Mouse (Mus musculus) Patski (cell line): ENCODE results near the gene Pxn. TPM values are rescaled to one million over a fixed set of nuclear protein-coding genes. Genes with fewer than 3 reads are reported as not detected.

Experiments used
- ATAC-seq: fragments of 100-300 bp; one replicate; pipeline ENCODE4 v1.8.0; 2021
- CTCF ChIA-PET: fragments of 350-600 bp; sonication (Branson Sonifier 250); formaldehyde crosslinking; loops from one replicate; lab custom pipeline; 2022; ENCODE audit warnings: inconsistent platforms; lab: Charles Lee
- POLR2A ChIA-PET: fragments of 350-600 bp; sonication (Branson Sonifier 250); formaldehyde crosslinking; loops from one replicate; lab custom pipeline; 2022; ENCODE audit warnings: antibody characterized with exemption, inconsistent platforms; lab: Charles Lee
- DNase-seq: peaks from one replicate; pipeline ENCODE4 v3.0.0-alpha.2; 2011; ENCODE audit warnings: low read depth, low spot score
- H3K27me3 ChIP-seq: fragments of 371-371 bp; one replicate; pipeline ENCODE4 v1.5.1; 2021
- CTCF ChIP-seq: fragments of 100-300 bp; IDR thresholded peaks from one replicate; pipeline ENCODE4 v1.5.1; 2021
- in situ Hi-C: fragments of 300-500 bp; cut with MboI; formaldehyde crosslinking; loops from 3 replicates; pipeline ENCODE4 v1.11.1; 2018; ENCODE audit warnings: low pct_unique_long_range_greater_than_20kb, mixed read lengths
- polyA plus RNA-seq: library from polyadenylated mRNA; unstranded; gene quantifications from one replicate; pipeline ENCODE4 v1.2.3, GENCODE M21; 2021

Gene Pxn
- polyA plus RNA-seq, 1 experiment from 2014 or later, result 136 TPM

DNA sequence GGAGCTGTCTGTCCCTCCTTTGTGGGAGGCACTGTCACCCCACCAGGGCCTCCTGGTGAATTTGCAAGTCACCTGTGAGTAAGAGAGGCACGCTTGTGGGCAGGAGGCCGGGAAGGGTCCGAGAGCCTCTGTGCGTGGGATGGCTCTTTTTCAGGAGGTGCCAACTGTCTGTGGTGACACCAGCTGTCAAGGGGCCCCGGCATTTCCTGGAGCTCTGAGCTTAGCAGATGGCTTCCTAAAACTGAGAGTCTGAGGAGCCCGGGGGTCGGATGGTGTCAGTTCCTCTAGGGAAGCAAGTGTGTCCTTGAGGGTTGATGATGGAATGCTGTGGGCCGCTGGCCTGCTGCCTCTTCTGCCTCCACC is 24.0 kb downstream of the Pxn start:
- DNase-seq, result no peak

DNA sequence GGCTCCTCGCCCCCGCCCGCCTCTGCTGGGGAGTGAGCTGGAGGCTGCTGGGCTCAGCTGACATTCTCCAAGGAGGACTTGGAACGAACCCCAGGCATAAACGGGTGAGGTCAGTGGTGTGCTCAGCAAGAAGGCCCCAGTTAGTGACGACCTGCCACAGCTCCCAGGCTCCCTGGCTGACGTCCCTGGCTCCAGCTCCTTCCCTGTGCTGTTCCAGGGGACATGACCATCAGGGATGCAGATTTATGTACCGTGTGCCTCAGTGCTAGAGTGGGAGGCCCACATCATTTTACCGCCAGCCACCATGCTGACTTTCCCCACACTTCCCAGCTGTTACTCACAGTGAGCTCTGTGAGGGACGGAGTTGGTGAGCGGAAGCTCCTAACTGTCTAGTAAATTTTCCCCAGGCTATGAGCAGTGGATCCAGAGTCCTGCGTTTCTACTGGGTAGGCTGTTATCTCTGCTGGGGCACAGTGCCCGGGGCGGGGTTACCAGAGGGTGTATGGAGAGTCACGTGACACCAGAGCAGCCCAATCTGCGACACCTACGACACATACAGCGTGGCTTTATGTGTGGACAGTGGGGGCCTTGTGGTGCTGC is 25.3 kb downstream of the Pxn start:
- ChIA-PET POLR2A (interaction anchor here (1.2 kb wide), 1 partner anchor 12 kb away, joined by 4 read pairs; no protein-coding TSS in a partner anchor), CTCF (interaction anchor here (0.8 to 5.8 kb wide), 3 partner anchors 12 to 23 kb away, joined by 3 to 21 read pairs (median 3); no protein-coding TSS in a partner anchor)
- DNase-seq, result no peak
- no peak for ATAC-seq
- no peaks in the 10 kb centered on the region for H3K27me3 ChIP-seq
- in situ Hi-C loops, result no loop called here
- TF ChIP-seq CTCF, result no peak

More for the DNA sequence above, 24.0 kb downstream of the Pxn start:
- no peaks in the 10 kb centered on the region for H3K27me3 ChIP-seq
- TF ChIP-seq CTCF, result no peak
- no peak for ATAC-seq
- in situ Hi-C loops, result no loop called here
- POLR2A ChIA-PET, result interaction anchor here (1.1 kb wide), 1 partner anchor 39 kb away, joined by 3 read pairs; no protein-coding TSS in a partner anchor
- CTCF ChIA-PET, result interaction anchor here (5.8 kb wide), 1 partner anchor 21 kb away, joined by 21 read pairs; no protein-coding TSS in a partner anchor

- peak; percentile 17 for ATAC-seq
- TF ChIP-seq CTCF, result no peak
- ChIA-PET CTCF (interaction anchor here (0.8 to 11.0 kb wide), 2 partner anchors 9 to 28 kb away, joined by 3 to 160 read pairs; partner anchors contain the start of gene Pxn), POLR2A (interaction anchor here (1.2 to 2.8 kb wide), 3 partner anchors 12 to 25 kb away, joined by 3 to 19 read pairs (median 5); no protein-coding TSS in a partner anchor)
- DNase-seq, result no peak
- no peaks in the 10 kb centered on the region for H3K27me3 ChIP-seq
- in situ Hi-C loops, result no loop called here
These were observed 27.8 kb downstream of the Pxn start for GRCm38 (mm10) chr5:115534290-115534731.

DNA sequence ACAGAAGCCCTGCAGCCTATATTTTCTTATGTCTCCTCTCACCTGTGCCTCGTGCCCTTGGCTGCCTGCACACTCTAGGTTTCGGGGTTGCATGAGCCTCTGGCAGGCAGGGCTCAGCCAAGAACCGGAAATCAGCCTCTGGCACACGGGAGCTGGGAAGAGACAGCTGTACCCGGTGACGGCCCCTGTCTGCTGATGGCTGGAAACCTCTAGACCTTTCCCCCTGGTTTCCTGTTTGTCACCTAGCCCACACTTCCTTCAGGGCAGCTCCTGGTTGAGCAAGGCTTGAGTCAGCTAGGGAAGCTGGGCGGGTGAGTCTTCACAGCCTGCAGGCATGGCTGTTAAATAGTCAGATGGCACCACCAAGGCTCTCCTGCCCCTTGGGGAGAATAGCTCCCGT is 28.4 kb downstream of the Pxn start:
- ChIA-PET POLR2A (interaction anchor here (1.1 to 2.8 kb wide), 4 partner anchors 13 to 30 kb away, joined by 3 to 19 read pairs (median 4); no protein-coding TSS in a partner anchor), CTCF (interaction anchor here (0.8 to 11.0 kb wide), 2 partner anchors 8 to 29 kb away, joined by 3 to 160 read pairs; partner anchors contain the start of gene Pxn)

GRCm38 (mm10) chr5:115535635-115536034 is 29.2 kb downstream of the Pxn start:
- CTCF ChIA-PET, result interaction anchor here (1.2 to 11.0 kb wide), 2 partner anchors 20 to 29 kb away, joined by 4 to 160 read pairs; partner anchors contain the start of gene Pxn
- ATAC-seq, result peak; percentile 40
- POLR2A ChIA-PET, result interaction anchor here (0.5 to 2.8 kb wide), 4 partner anchors 19 to 30 kb away, joined by 3 to 19 read pairs (median 4); no protein-coding TSS in a partner anchor
- no peak for TF ChIP-seq CTCF
- DNase-seq, result no peak
- in situ Hi-C loops, result loop anchor here (5.0 kb wide), 1 partner anchor 33 kb away; no protein-coding TSS in a partner anchor
- H3K27me3 ChIP-seq, result no peaks in the 10 kb centered on the region

More for the DNA sequence above, 28.4 kb downstream of the Pxn start:
- TF ChIP-seq CTCF, result no peak
- H3K27me3 ChIP-seq, result no peaks in the 10 kb centered on the region
- in situ Hi-C loops, result loop anchor here (5.0 kb wide), 1 partner anchor 33 kb away; no protein-coding TSS in a partner anchor
- ATAC-seq (peak; percentile 49), DNase-seq (no peak)

DNA sequence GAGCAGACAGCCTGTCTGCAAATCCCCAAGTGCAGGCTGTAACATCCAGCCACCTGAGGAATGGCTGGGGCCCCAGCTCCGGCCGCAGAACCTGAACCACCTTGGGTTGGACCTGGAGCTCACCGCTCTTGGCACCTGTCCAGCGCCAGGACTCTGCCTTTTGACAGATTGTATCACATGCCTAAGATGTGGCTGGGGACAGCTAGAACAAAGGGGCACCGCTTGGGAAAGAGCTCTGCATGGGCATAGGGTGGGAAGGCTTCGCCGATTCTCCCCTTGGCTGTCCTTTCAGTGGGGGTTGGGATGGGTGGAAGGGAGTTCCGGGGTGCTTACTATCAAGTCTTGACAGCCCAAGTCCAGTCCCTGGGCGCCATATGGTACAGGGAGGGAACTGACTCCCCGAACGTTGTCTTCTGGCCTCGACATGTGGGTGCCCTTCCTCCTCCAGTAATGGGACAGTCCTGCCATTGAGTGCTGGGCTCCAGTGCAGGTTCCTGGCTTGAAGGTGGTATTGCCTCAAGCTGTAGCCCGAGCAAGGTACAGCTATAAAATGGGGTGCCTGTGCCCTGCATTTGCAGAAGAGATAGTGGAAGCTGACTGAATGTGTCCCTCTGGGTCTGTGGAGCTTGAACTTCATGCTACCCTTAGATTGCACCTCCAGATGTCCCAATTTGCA is 31.7 kb downstream of the Pxn start:
- POLR2A ChIA-PET, result interaction anchor here (0.6 to 7.7 kb wide), 7 partner anchors 16 to 47 kb away, joined by 3 to 80 read pairs (median 4); partner anchors contain the start of gene Pxn
- CTCF ChIA-PET, result interaction anchor here (0.6 to 11.0 kb wide), 16 partner anchors 10 to 67 kb away, joined by 3 to 160 read pairs (median 6); partner anchors contain the start of gene Pxn
- ATAC-seq (no peak), DNase-seq (no peak)
- TF ChIP-seq CTCF, result no peak
- in situ Hi-C loops, result loop anchor here (5.0 kb wide), 1 partner anchor 36 kb away; no protein-coding TSS in a partner anchor
- no peaks in the 10 kb centered on the region for H3K27me3 ChIP-seq

DNA sequence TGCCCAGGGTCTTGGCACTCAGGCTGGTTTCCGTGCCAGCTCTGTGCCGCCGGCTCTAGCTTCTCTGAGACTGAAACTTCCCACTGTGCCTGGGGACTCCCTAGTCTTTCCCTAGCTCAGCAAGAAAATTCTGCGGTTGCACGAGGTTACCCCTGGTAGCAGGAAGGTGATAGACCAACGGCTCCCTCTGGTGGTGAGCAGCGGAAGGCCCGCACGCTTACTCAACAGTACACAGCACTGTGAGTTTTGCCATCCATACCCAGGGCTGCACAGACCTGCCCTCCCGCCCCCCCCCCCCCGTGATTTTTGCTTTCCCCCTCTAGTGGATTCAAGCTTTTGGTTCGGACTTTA is 32.2 kb downstream of the Pxn start:
- in situ Hi-C loops, result loop anchor here (5.0 kb wide), 1 partner anchor 36 kb away; no protein-coding TSS in a partner anchor
- TF ChIP-seq CTCF, result no peak
- ChIA-PET CTCF (interaction anchor here (0.6 to 11.0 kb wide), 16 partner anchors 11 to 67 kb away, joined by 3 to 160 read pairs (median 6); partner anchors contain the start of gene Pxn), POLR2A (interaction anchor here (0.6 to 7.7 kb wide), 6 partner anchors 16 to 47 kb away, joined by 3 to 80 read pairs (median 4); partner anchors contain the start of gene Pxn)
- no peaks in the 10 kb centered on the region for H3K27me3 ChIP-seq
- DNase-seq (peak; percentile 87), ATAC-seq (peak; percentile 24)

- in situ Hi-C loops, result no loop called here
- no peaks in the 10 kb centered on the region for H3K27me3 ChIP-seq
- no peak for TF ChIP-seq CTCF
- POLR2A ChIA-PET, result interaction anchor here (0.9 to 7.7 kb wide), 6 partner anchors 12 to 53 kb away, joined by 3 to 80 read pairs (median 6); partner anchors contain the start of gene Pxn
- DNase-seq (no peak), ATAC-seq (peak; percentile 8)
- CTCF ChIA-PET, result interaction anchor here (0.9 to 11.0 kb wide), 4 partner anchors 8 to 36 kb away, joined by 3 to 160 read pairs (median 12); partner anchors contain the start of gene Pxn
These were observed 36.3 kb downstream of the Pxn start for GRCm38 (mm10) chr5:115542635-115543384.

GRCm38 (mm10) chr5:115543509-115544253 is 37.2 kb downstream of the Pxn start:
- TF ChIP-seq CTCF, result no peak
- CTCF ChIA-PET, result interaction anchor here (0.9 to 11.0 kb wide), 4 partner anchors 9 to 37 kb away, joined by 3 to 160 read pairs (median 12); partner anchors contain the start of gene Pxn
- in situ Hi-C loops, result no loop called here
- no peaks in the 10 kb centered on the region for H3K27me3 ChIP-seq
- DNase-seq, result no peak
- POLR2A ChIA-PET, result interaction anchor here (0.9 to 7.7 kb wide), 6 partner anchors 12 to 54 kb away, joined by 3 to 80 read pairs (median 6); partner anchors contain the start of gene Pxn
- peak; percentile 63 for ATAC-seq
